Mouse (Mus musculus) R1 (cell line): ENCODE data around the gene Trpc5os.

Experiments used
- DNase-seq: peaks from one replicate; pipeline ENCODE4 v3.0.0-alpha.2; 2018; ENCODE audit warnings: low read depth, low spot score

Gene Trpc5os

GRCm38 (mm10) chrX:144456281-144456680 lies at the start of gene Trpc5os:
Gene Trpc5os, plus strand, starts transcription at chrX:144456581.
- DNase-seq: no peak

DNA sequence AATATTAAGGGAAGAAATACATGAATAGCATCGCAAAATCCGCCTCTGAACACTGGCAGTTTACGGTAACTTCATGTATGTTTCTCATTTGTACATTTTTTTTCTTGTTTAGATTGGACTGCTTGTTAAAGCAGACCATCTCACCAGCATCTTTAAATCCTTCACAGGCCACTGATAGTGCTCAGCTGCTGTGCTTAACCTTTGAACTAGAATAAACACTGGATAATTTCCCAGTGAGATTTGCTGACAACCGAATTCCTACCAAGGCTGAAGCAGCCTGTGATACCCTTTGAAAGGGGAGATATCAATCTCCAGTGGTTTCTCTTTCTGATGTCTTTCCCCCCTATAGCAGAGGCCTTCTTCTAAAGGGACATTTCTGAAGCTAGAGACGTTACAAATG lies 48.3 kb upstream of the Trpc5os start:
- DNase-seq: no peak

- DNase-seq: no peak
Measured at GRCm38 (mm10) chrX:144420259-144420658, 36.1 kb upstream of the Trpc5os start.

GRCm38 (mm10) chrX:144421091-144421490 lies 35.3 kb upstream of the Trpc5os start:
- DNase-seq: no peak

DNA sequence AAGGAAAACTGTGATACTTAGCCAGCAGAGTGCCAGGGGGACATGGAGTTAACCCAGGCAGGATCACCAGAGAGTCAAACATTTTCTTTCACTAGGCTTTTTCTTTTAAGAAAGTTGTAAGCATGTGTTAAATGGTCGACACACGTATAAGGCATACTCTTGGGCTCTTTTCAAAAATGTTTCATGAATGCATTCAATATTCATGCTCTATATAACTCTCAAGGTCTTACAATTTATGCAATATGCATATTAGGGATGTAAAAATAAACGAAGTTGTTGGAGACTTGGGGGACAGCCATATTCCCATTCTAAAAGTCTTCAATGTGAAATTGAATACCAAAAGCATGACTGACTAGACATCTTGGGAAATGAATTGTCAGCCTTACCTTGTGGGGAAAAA lies 32.5 kb upstream of the Trpc5os start:
- DNase-seq: no peak

DNA sequence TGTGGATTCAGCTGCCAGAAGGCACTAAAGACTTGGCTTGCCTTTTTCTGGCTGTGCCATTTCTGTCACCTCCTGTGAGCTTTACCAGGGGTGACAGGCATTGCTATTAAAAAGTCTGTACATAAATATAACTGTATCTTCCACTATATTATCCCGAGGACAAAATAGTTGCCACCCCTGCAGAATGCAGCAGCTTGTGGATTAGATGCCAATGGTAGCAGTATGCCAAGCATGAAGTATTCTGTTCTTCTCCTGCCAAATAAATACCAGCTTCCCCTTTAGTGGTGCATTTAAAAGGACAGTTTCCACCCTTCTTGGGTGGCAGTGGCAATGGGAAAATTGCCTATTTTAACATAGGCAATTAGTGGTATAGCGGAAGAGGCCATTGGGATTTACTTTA lies 8.0 kb downstream of the Trpc5os start:
- no peak for DNase-seq

DNA sequence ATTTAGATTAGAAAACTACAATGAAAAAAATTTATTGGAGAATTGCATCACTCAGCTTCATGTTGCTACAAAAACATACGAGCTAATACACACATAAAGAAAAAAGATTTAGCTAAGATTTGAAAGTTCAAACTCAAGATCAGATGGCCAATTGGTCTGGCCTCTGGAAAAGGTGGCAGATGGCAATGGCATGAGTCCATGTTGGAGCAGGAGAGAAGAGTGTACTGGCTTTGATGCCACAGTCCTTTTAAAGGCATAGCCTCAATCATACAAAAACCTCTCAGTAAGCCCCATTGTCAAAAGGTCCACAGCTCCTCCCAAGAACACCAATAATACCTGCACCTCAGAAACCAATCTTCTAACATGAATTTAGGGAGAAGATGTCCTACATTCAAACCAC lies 35.0 kb downstream of the Trpc5os start:
- DNase-seq: no peak

DNA sequence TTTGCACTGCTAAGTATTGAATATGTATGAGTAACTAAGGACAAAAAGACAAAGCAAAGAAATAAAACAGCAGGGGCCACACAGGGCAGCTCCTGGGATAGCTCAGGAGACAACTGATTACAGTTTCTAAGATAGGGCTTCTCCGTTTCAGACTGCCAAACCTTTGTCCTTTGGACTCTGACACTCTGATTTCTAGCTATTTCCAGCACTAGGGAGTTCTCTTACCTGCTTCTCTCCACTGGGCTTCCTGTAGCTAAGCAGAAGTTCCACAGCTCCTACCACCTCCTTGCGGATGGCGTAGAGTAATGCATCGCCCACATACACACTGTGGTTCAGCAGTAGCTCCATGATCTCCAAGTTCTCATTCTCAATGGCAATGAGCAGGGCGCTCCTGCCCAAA lies 66.9 kb downstream of the Trpc5os start:
- DNase-seq: peak; percentile 1

GRCm38 (mm10) chrX:144526042-144526441 lies 69.7 kb downstream of the Trpc5os start:
- no peak for DNase-seq
